Mouse (Mus musculus): Measurements from ENCODE around the gene Lsmem1.
"Not testable (repeated sequence)": the region's sequence is repeated elsewhere in the genome, so short reads cannot be mapped to it uniquely, and the experiment has no call there.

Gene Lsmem1

GRCm38 (mm10) chr12:40214888-40215876 is 15.9 kb upstream of the Lsmem1 start:
- no peak for DNase-seq (ENCODE audit: low spot score in 2 of 2)

GRCm38 (mm10) chr12:40209049-40209448 is 9.8 kb upstream of the Lsmem1 start:
- DNase-seq (ENCODE audit: low spot score in 2 of 2): no peak

GRCm38 (mm10) chr12:40207909-40208308 is 8.6 kb upstream of the Lsmem1 start:
- no peak for DNase-seq (ENCODE audit: low spot score in 2 of 2)

- DNase-seq (ENCODE audit: low spot score in 2 of 2): no peak
Measured at GRCm38 (mm10) chr12:40202161-40203035, 3.1 kb upstream of the Lsmem1 start.

- no peak for DNase-seq (ENCODE audit: low spot score in 2 of 2)
Measured at GRCm38 (mm10) chr12:40200484-40201235, 1.4 kb upstream of the Lsmem1 start.

GRCm38 (mm10) chr12:40199795-40200402 is 609 bp upstream of the Lsmem1 start:
- peak in 1 of 2 experiments; percentile 27 for DNase-seq (ENCODE audit: low spot score in 2 of 2)

GRCm38 (mm10) chr12:40198427-40198826 is 863 bp downstream of the Lsmem1 start:
- no peak for DNase-seq (ENCODE audit: low spot score in 2 of 2)

- DNase-seq (ENCODE audit: low spot score in 2 of 2): no peak
Measured at GRCm38 (mm10) chr12:40198019-40198418, 1.3 kb downstream of the Lsmem1 start.

GRCm38 (mm10) chr12:40197511-40197910 is 1.8 kb downstream of the Lsmem1 start:
- DNase-seq (ENCODE audit: low spot score in 2 of 2): no peak

- DNase-seq (ENCODE audit: low spot score in 2 of 2): no peak
Measured at GRCm38 (mm10) chr12:40185474-40185873, 13.8 kb downstream of the Lsmem1 start.

- no peak for DNase-seq (ENCODE audit: low spot score in 2 of 2)
Measured at GRCm38 (mm10) chr12:40177089-40177488, 22.2 kb downstream of the Lsmem1 start.

GRCm38 (mm10) chr12:40176158-40176557 is 23.1 kb downstream of the Lsmem1 start:
- DNase-seq (ENCODE audit: low spot score in 2 of 2): no peak

GRCm38 (mm10) chr12:40175171-40175570 is 24.1 kb downstream of the Lsmem1 start:
- DNase-seq (ENCODE audit: low spot score in 2 of 2): not testable (repeated sequence)

- DNase-seq (ENCODE audit: low spot score in 2 of 2): no peak
Measured at GRCm38 (mm10) chr12:40171637-40172036, 27.7 kb downstream of the Lsmem1 start.

- DNase-seq (ENCODE audit: low spot score in 2 of 2): no peak
Measured at GRCm38 (mm10) chr12:40169675-40170074, 29.6 kb downstream of the Lsmem1 start.

GRCm38 (mm10) chr12:40164621-40165020 is 34.7 kb downstream of the Lsmem1 start:
- no peak for DNase-seq (ENCODE audit: low spot score in 2 of 2)

GRCm38 (mm10) chr12:40160777-40161176 is 38.5 kb downstream of the Lsmem1 start:
- no peak for DNase-seq (ENCODE audit: low spot score in 2 of 2)

- no peak for DNase-seq (ENCODE audit: low spot score in 2 of 2)
Measured at GRCm38 (mm10) chr12:40154188-40154587, 45.1 kb downstream of the Lsmem1 start.

- no peak for DNase-seq (ENCODE audit: low spot score in 2 of 2)
Measured at GRCm38 (mm10) chr12:40152353-40153069, 46.8 kb downstream of the Lsmem1 start.

GRCm38 (mm10) chr12:40147319-40147718 is 52.0 kb downstream of the Lsmem1 start:
- no peak for DNase-seq (ENCODE audit: low spot score in 2 of 2)
